Mouse (Mus musculus): ENCODE measurements around the gene Hcfc2. TPM values are rescaled to one million over a fixed set of nuclear protein-coding genes. Genes with fewer than 3 reads are reported as not detected.

The Hcfc2 gene
- 14.3 and 15.3 TPM in 2 replicates for polyA plus RNA-seq (2021; fragmentation: Nextera tagmentation)
- long read RNA-seq, experiment 1, partial matches to known transcripts: 17 of 23 reads
- long read RNA-seq, experiment 1, other reads (novel, unspliced or antisense): 6 of 23 reads
- long read RNA-seq, experiment 2, partial matches to known transcripts: 62 of 79 reads
- long read RNA-seq, experiment 2, other reads (novel, unspliced or antisense): 17 of 79 reads

DNA sequence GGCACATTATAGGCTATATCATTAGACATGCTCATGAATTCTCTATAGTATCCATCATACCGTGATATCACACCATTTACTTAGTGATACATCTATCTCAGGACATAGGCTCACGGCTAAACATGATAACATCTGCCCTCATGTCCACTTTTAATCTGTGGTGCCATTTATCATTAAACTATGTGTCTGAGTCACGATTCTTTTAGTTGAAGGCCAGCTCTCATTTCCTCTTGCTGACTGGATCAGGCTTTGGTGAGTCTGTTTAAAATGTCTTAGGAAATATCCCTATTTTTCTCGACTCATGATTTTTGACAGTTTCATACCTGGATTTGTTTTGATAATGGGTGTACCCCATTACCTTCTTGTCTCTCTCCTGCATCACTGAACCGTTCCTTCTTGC lies at the start of gene Hcfc2:
Gene Hcfc2 (plus strand): TSS at position 205 of the 400 bp plus-strand sequence.

DNA sequence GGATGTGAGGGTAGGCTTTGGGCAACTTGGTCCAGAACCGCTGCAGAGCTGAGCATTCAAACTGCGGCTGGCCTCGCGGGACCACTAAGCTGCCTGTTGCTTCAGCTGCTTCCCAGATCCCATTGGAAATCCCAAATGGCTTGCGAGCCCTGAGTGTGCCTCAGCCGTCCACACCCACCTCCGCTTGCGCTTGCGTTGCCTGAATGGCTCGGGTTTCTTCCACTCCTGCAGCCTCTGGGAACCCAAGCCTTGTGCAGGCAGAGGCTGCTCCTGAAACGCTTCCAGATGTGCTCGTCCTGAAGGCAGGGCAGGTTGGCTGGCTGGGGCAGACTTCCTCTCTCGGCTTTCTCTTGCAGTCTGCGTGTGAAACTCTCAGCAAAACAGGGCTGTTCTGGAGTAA lies 5.5 kb upstream of the Hcfc2 start, which contains the start of gene Glt8d2:
Gene Glt8d2 (minus strand): TSS at position 157 of the 400 bp plus-strand sequence.

DNA sequence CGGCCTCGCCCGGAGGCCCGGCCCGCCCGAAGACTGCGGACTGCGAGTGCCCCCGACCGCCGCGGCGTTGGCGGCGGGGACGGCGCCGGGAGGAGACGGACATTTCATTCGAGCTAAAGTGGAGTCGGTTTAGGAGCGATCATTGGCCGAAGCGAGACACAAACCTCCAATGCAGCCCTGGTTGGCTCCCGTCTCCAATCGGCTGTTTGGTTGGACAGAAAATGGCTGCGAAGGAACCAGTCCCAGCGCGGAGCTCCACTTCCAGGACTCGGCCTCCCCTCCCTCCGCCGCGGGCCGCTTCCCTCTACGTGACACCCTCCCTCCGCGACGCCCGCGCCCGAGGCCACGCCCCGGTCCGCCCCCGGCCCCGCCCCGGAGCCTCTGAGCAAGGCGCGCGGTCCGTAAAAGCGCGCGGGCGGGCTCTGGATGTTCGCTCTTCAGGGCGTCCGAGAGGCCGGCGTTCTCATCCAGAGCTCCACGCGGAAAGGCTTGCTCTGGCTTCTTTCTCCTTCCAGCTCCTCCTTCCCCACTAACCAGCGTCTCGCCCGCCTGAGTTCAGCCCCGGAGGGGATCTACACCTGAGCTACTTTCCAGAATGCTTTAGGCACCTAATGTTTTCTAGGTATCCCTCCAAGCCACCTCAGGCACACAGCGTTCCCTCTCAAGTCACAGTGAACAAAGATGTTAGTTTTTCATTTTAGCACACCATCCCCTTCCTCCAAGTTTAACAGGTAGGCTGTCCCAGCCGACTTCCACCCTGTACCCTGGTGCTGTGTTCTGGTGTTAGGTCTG lies 68.1 kb downstream of the Hcfc2 start, which contains the start of gene Nfyb:
Gene Nfyb (minus strand): TSS at position 305 of the 792 bp plus-strand sequence.

Other genes with a start within 250 kb of the Hcfc2 start
- not detected in 2 replicates for gene Gm1553, start 203.5 kb upstream of the Hcfc2 start, polyA plus RNA-seq (2021; fragmentation: Nextera tagmentation)
- gene 1190007I07Rik, start 72.9 kb upstream of the Hcfc2 start, polyA plus RNA-seq (2021; fragmentation: Nextera tagmentation): 46.1 and 50.8 TPM in 2 replicates
- 27.4 and 28.0 TPM in 2 replicates for gene Tdg, start 66.3 kb upstream of the Hcfc2 start, polyA plus RNA-seq (2021; fragmentation: Nextera tagmentation)
- gene Glt8d2, start 5.5 kb upstream of the Hcfc2 start, polyA plus RNA-seq (2021; fragmentation: Nextera tagmentation): 11.7 and 13.3 TPM in 2 replicates
- 19.3 and 23.1 TPM in 2 replicates for gene Nfyb, start 68.0 kb downstream of the Hcfc2 start, polyA plus RNA-seq (2021; fragmentation: Nextera tagmentation)
- gene Txnrd1, start 137.8 kb downstream of the Hcfc2 start, polyA plus RNA-seq (2021; fragmentation: Nextera tagmentation): 22.2 and 22.9 TPM in 2 replicates
- gene Eid3, start 170.5 kb downstream of the Hcfc2 start, polyA plus RNA-seq (2021; fragmentation: Nextera tagmentation): not detected in 2 replicates